In genomic region chr2:16442643-16443042, GRCm38 (mm10) we compare ENCODE assay signal across 17 mouse cellular contexts.
DNase-seq lines count a peak whose midpoint lies in the region; ATAC-seq and TF ChIP-seq lines count a peak whose summit lies in the region.
"Had no signal": no experiment of that assay in that cellular context is flagged by ENCODE, and none has a peak within 500 bp of the region (broad histone marks: within the 10 kb centered on the region; RNA-seq: fewer than 3 reads in every experiment).

No protein-coding gene starts in this region.

- H3K27ac ChIP-seq in kidney, postnatal 0 days, result no peak overlapping the region
- no peak overlapping the region for H3K27ac ChIP-seq in midbrain, postnatal 0 days (ENCODE audit: low read depth, low read length)
- H3K27ac ChIP-seq in midbrain, embryonic 13.5 days, result no peak overlapping the region
- H3K27ac ChIP-seq: embryonic facial prominence, embryonic 10.5 days; forebrain, embryonic 15.5 days; layer of hippocampus, adult 2 months; limb, embryonic 13.5 days had no signal

- H3K4me2 ChIP-seq in kidney, postnatal 0 days (ENCODE audit: low read length), result no peak overlapping the region
- H3K4me2 ChIP-seq in midbrain, postnatal 0 days (ENCODE audit: low read depth, low read length, poor library complexity, severe bottlenecking), result no peak overlapping the region
- no peak overlapping the region for H3K4me2 ChIP-seq in midbrain, embryonic 13.5 days (replicated peaks)
- H3K4me2 ChIP-seq: forebrain, embryonic 15.5 days; heart, embryonic 11.5 days; limb, embryonic 13.5 days had no signal

- WGBS in kidney, postnatal 0 days, result 55% methylated on average over 2 of the region's 2 CpGs
- WGBS in midbrain, postnatal 0 days, result 78% methylated on average over 2 of the region's 2 CpGs
- 84% methylated on average over 2 of the region's 2 CpGs for WGBS in midbrain, embryonic 13.5 days

- TF ChIP-seq CTCF in kidney, postnatal 0 days (IDR thresholded peaks at IDR 0.05; ENCODE audit: low read depth), result no peak
- no peak for TF ChIP-seq CTCF in midbrain, postnatal 0 days (IDR thresholded peaks at IDR 0.05)

- H3K4me3 ChIP-seq in kidney, postnatal 0 days (replicated peaks; ENCODE audit: low read depth, low read length), result no peak overlapping the region
- no peak overlapping the region for H3K4me3 ChIP-seq in midbrain, postnatal 0 days (ENCODE audit: low read depth, low read length)
- no peak overlapping the region for H3K4me3 ChIP-seq in midbrain, embryonic 13.5 days (replicated peaks)
- H3K4me3 ChIP-seq: embryonic facial prominence, embryonic 10.5 days; forebrain, embryonic 15.5 days; layer of hippocampus, adult 2 months; limb, embryonic 13.5 days had no signal

- no peaks in the 10 kb centered on the region for H3K27me3 ChIP-seq in kidney, postnatal 0 days (ENCODE audit: insufficient read depth, low read length)
- H3K27me3 ChIP-seq in midbrain, postnatal 0 days (ENCODE audit: insufficient read depth, low read length), result no peaks in the 10 kb centered on the region
- H3K27me3 ChIP-seq in midbrain, embryonic 13.5 days, result no peaks in the 10 kb centered on the region
- H3K27me3 ChIP-seq: forebrain, embryonic 15.5 days; limb, embryonic 13.5 days had no signal

- ATAC-seq in kidney, postnatal 0 days (replicated peaks; ENCODE audit: low FRiP score, low read depth), result no peak
- ATAC-seq in midbrain, postnatal 0 days (ENCODE audit: low FRiP score), result no peak; the same call in 1 of the 2 replicates
- ATAC-seq in midbrain, embryonic 13.5 days, result no peak
- ATAC-seq: activated CD4-positive, CD25-positive, alpha-beta regulatory T cell, adult 4 months; forebrain, embryonic 15.5 days had no signal

- H3K36me3 ChIP-seq in kidney, postnatal 0 days (ENCODE audit: insufficient read depth, low read length), result no peaks in the 10 kb centered on the region
- H3K36me3 ChIP-seq in midbrain, postnatal 0 days (ENCODE audit: insufficient read depth, low read length), result no peaks in the 10 kb centered on the region
- no peaks in the 10 kb centered on the region for H3K36me3 ChIP-seq in midbrain, embryonic 13.5 days
- H3K36me3 ChIP-seq: embryonic facial prominence, embryonic 10.5 days; forebrain, embryonic 15.5 days; limb, embryonic 13.5 days had no signal

- DNase-seq in cerebellum, adult 9-10 months, result peak; percentile 34
- no peak for DNase-seq in cerebellum, adult 9-11 months
- peak; percentile 39 for DNase-seq in kidney, postnatal 0 days (ENCODE audit: low spot score)
- DNase-seq in kidney, adult 18-20 months, result no peak
- peak; percentile 65 for DNase-seq in midbrain, postnatal 0 days (ENCODE audit: low spot score)
- peak; percentile 19 for DNase-seq in retina, postnatal 7 days (ENCODE audit: low read depth, low spot score)
- DNase-seq in yolk sac, embryonic 10.5 days (ENCODE audit: low spot score), result no peak
- DNase-seq: B cell, adult 2 months; right cerebral cortex, postnatal 25 days; thymus, postnatal 14 days had no signal

- H3K9me3 ChIP-seq in kidney, postnatal 0 days (replicated peaks; ENCODE audit: low read length), result no peaks in the 10 kb centered on the region
- no peaks in the 10 kb centered on the region for H3K9me3 ChIP-seq in midbrain, postnatal 0 days (ENCODE audit: low read length)
- H3K9me3 ChIP-seq in midbrain, embryonic 13.5 days, result no peaks in the 10 kb centered on the region
- H3K9me3 ChIP-seq: embryonic facial prominence, embryonic 10.5 days; forebrain, embryonic 15.5 days; limb, embryonic 13.5 days had no signal

- no peak overlapping the region for H3K9ac ChIP-seq in kidney, postnatal 0 days (ENCODE audit: low read depth, low read length)
- H3K9ac ChIP-seq in midbrain, postnatal 0 days (replicated peaks; ENCODE audit: low read length, poor library complexity, severe bottlenecking), result no peak overlapping the region
- H3K9ac ChIP-seq in midbrain, embryonic 13.5 days (replicated peaks), result no peak overlapping the region
- H3K9ac ChIP-seq: forebrain, embryonic 15.5 days; limb, embryonic 13.5 days had no signal

- no peaks in the 10 kb centered on the region for H3K4me1 ChIP-seq in kidney, postnatal 0 days (replicated peaks; ENCODE audit: insufficient read depth, low read length)
- H3K4me1 ChIP-seq in midbrain, postnatal 0 days (ENCODE audit: insufficient read depth, low read length), result no peaks in the 10 kb centered on the region
- no peaks in the 10 kb centered on the region for H3K4me1 ChIP-seq in midbrain, embryonic 13.5 days (replicated peaks)
- H3K4me1 ChIP-seq: embryonic facial prominence, embryonic 10.5 days; forebrain, embryonic 15.5 days; limb, embryonic 13.5 days had no signal

Comparison
In these comparisons a context has a peak if more than half of its experiments do, and no peak if none do; other contexts are left out.
1. DNase-seq: peak in cerebellum, adult 9-10 months (single experiment), kidney, postnatal 0 days (single experiment), midbrain, postnatal 0 days (single experiment) and retina, postnatal 7 days (single experiment); none in cerebellum, adult 9-11 months (single experiment), kidney, adult 18-20 months (single experiment) and yolk sac, embryonic 10.5 days (single experiment).